Mouse (Mus musculus) neutrophil, adult 83 days (primary cell): ENCODE results near the gene Olfr1134. TPM values are rescaled to one million over a fixed set of nuclear protein-coding genes. Genes with fewer than 3 reads are reported as not detected.

Source experiments
- total RNA-seq, 2 experiments: library from RNA; stranded (reverse); gene quantifications; one replicate each; pipeline ENCODE4 v1.2.4; 2023

Olfr1134 gene
- total RNA-seq: not detected

GRCm38 (mm10) chr2:87658360-87658759, at the start of gene Olfr1134:
Gene Olfr1134 (minus strand): TSS chr2:87658460.

GRCm38 (mm10) chr2:87693847-87694246, 35.6 kb upstream of the Olfr1134 start, which contains the start of gene Olfr1136:
Gene Olfr1136 (minus strand): TSS chr2:87693947.

GRCm38 (mm10) chr2:87673564-87673963, 15.3 kb upstream of the Olfr1134 start, which contains the start of gene Olfr1135:
Gene Olfr1135 (minus strand): TSS chr2:87673664.

GRCm38 (mm10) chr2:87647274-87647673, 11.0 kb downstream of the Olfr1134 start, which contains the start of gene Olfr1133:
Gene Olfr1133 (minus strand): TSS chr2:87647374.

GRCm38 (mm10) chr2:87637435-87637834, 20.8 kb downstream of the Olfr1134 start, which contains the start of gene Olfr1132:
Gene Olfr1132 (minus strand): TSS chr2:87637535.

GRCm38 (mm10) chr2:87626804-87627203, 31.5 kb downstream of the Olfr1134 start, which contains the start of gene Olfr1131:
Gene Olfr1131 (plus strand): TSS chr2:87627104.

GRCm38 (mm10) chr2:87605912-87606311, 52.3 kb downstream of the Olfr1134 start, which contains the start of gene Olfr1130:
Gene Olfr1130 (plus strand): TSS chr2:87606212.

Other genes starting within 250 kb of the Olfr1134 start
- not detected for gene Olfr1123, start 241.8 kb downstream of the Olfr1134 start, total RNA-seq
- gene Olfr1124, start 228.2 kb downstream of the Olfr1134 start, total RNA-seq: not detected
- not detected for gene Olfr1126, start 204.5 kb downstream of the Olfr1134 start, total RNA-seq
- gene Pramel7, start 161.4 kb downstream of the Olfr1134 start, total RNA-seq: not detected
- gene Pramel6, start 151.9 kb downstream of the Olfr1134 start, total RNA-seq: not detected
- gene Olfr153, start 126.7 kb downstream of the Olfr1134 start, total RNA-seq: not detected
- gene Olfr1128, start 112.9 kb downstream of the Olfr1134 start, total RNA-seq: not detected
- not detected for gene Olfr1129, start 84.6 kb downstream of the Olfr1134 start, total RNA-seq
- gene Olfr1130, start 52.2 kb downstream of the Olfr1134 start, total RNA-seq: not detected
- gene Olfr1131, start 31.4 kb downstream of the Olfr1134 start, total RNA-seq: not detected
- gene Olfr1132, start 20.9 kb downstream of the Olfr1134 start, total RNA-seq: not detected
- not detected for gene Olfr1133, start 11.1 kb downstream of the Olfr1134 start, total RNA-seq
- not detected for gene Olfr1135, start 15.2 kb upstream of the Olfr1134 start, total RNA-seq
- gene Olfr1136, start 35.5 kb upstream of the Olfr1134 start, total RNA-seq: not detected
- gene Olfr1137, start 54.7 kb upstream of the Olfr1134 start, total RNA-seq: not detected
- gene Olfr1138, start 81.5 kb upstream of the Olfr1134 start, total RNA-seq: not detected
- not detected for gene Olfr1140, start 85.3 kb upstream of the Olfr1134 start, total RNA-seq
- not detected for gene Olfr1141, start 95.5 kb upstream of the Olfr1134 start, total RNA-seq
- gene Olfr152, start 121.0 kb upstream of the Olfr1134 start, total RNA-seq: not detected
- gene Olfr1143, start 142.1 kb upstream of the Olfr1134 start, total RNA-seq: not detected
- not detected for gene Olfr1145, start 151.4 kb upstream of the Olfr1134 start, total RNA-seq
- gene Olfr1148, start 172.1 kb upstream of the Olfr1134 start, total RNA-seq: not detected
- gene Olfr1150-ps1, start 185.5 kb upstream of the Olfr1134 start, total RNA-seq: not detected
- gene Olfr1151, start 197.4 kb upstream of the Olfr1134 start, total RNA-seq: not detected
- gene Olfr1152, start 208.0 kb upstream of the Olfr1134 start, total RNA-seq: not detected
- gene Olfr1153, start 236.5 kb upstream of the Olfr1134 start, total RNA-seq: not detected
- gene Olfr1154, start 246.7 kb upstream of the Olfr1134 start, total RNA-seq: not detected